In the genomic region with DNA sequence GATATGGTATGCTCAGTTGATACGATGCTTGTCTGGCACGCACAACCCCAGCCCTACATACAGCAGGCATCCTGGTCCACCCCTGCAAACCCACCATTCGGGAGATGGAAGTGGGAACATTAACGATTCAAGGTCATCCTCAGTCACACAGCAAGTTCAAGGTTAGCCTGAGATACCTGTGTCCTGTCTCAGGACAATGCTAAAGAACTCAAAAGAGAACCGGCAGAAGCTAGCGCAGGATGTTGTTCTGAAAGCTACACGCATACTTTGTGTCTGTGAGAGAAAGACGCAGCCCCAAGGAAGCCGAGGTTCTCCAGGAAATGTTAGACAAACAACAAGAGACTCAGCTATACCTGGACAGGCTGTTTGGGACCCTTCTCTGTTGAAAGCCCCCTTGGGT, we compare ENCODE assay signal across 16 mouse cellular contexts.
"Had no signal": no experiment of that assay in that cellular context is flagged by ENCODE, and none has a peak within 500 bp of the region (broad histone marks: within the 10 kb centered on the region; RNA-seq: fewer than 3 reads in every experiment).

No protein-coding gene starts in this region.

- H3K27me3 ChIP-seq: limb, embryonic 15.5 days; lung, embryonic 15.5 days; midbrain, embryonic 15.5 days; neural tube, embryonic 13.5 days had no signal

- ATAC-seq: liver, embryonic 12.5 days; midbrain, embryonic 15.5 days had no signal

- H3K4me2 ChIP-seq: limb, embryonic 15.5 days; liver, embryonic 12.5 days; lung, embryonic 15.5 days; midbrain, embryonic 11.5 days; midbrain, embryonic 15.5 days; neural tube, embryonic 13.5 days had no signal

- H3K9me3 ChIP-seq: limb, embryonic 15.5 days; liver, embryonic 12.5 days; lung, embryonic 15.5 days; megakaryocyte, embryonic 14.5 days; midbrain, embryonic 15.5 days; neural tube, embryonic 13.5 days had no signal

- H3K4me3 ChIP-seq: limb, embryonic 15.5 days; liver, embryonic 12.5 days; lung, embryonic 15.5 days; megakaryocyte, embryonic 14.5 days; midbrain, embryonic 15.5 days; neural tube, embryonic 13.5 days had no signal

- H3K9ac ChIP-seq: limb, embryonic 15.5 days; liver, embryonic 12.5 days; lung, embryonic 15.5 days; midbrain, embryonic 15.5 days; neural tube, embryonic 13.5 days had no signal

- H3K36me3 ChIP-seq: limb, embryonic 15.5 days; lung, embryonic 15.5 days; midbrain, embryonic 15.5 days; neural tube, embryonic 13.5 days had no signal

- H3K27ac ChIP-seq: limb, embryonic 15.5 days; liver, embryonic 12.5 days; lung, embryonic 15.5 days; macrophage; midbrain, embryonic 15.5 days; neural tube, embryonic 13.5 days had no signal

- DNase-seq: kidney, adult 8-10 months; kidney, postnatal 25 days; layer of hippocampus, adult 9-11 months; layer of hippocampus, postnatal 36 days; lung, postnatal 14 days; retina, postnatal 1 day; right cerebral cortex, postnatal 4 days; thymus, postnatal 14 days had no signal
